Mouse (Mus musculus) MEL (cell line): ENCODE measurements around the gene Sc5d. TPM values are rescaled to one million over a fixed set of nuclear protein-coding genes. Genes with fewer than 3 reads are reported as not detected.

Experiments used
- DNase-seq: peaks from one replicate; pipeline ENCODE4 v3.0.0; 2011; ENCODE audit warnings: low read depth, low spot score
- H3K27ac ChIP-seq: 2 replicates; pipeline ENCODE4 v1.5.1; 2012; ENCODE audit warnings: low read depth, mild to moderate bottlenecking, control low read depth, low read length, moderate library complexity; ENCODE audit not compliant: control insufficient read depth
- H3K27me3 ChIP-seq, 2 experiments: fragments of 150-350 bp in 1 of 2; sonication (generic) in 1 of 2; 2 replicates each; pipeline ENCODE4 v1.6.1; 2012; ENCODE audit warnings: low read length in 2 of 2, mild to moderate bottlenecking in 2 of 2, improper control_type of control experiment in 1 of 2, moderate library complexity in 1 of 2; ENCODE audit not compliant: insufficient read depth in 2 of 2, control insufficient read depth in 1 of 2
- H3K36me3 ChIP-seq, 2 experiments: 2 replicates each; pipeline ENCODE4 v1.6.1; 2012 to 2014; ENCODE audit warnings: low read length in 2 of 2, improper control_type of control experiment in 1 of 2, inconsistent platforms in 1 of 2, mild to moderate bottlenecking in 1 of 2; ENCODE audit not compliant: insufficient read depth in 2 of 2, control insufficient read depth in 1 of 2
- H3K4me1 ChIP-seq, 2 experiments: fragments of 150-350 bp in 1 of 2; sonication (generic) in 1 of 2; 2 replicates each; pipeline ENCODE4 v1.6.1; 2012; ENCODE audit warnings: low read length in 2 of 2, improper control_type of control experiment in 1 of 2, mild to moderate bottlenecking in 1 of 2; ENCODE audit not compliant: insufficient read depth in 2 of 2, control insufficient read depth in 1 of 2
- H3K4me3 ChIP-seq, 2 experiments: fragments of 150-350 bp in 1 of 2; sonication (generic) in 1 of 2; 2 replicates each; pipeline ENCODE4 v1.5.1; 2012; ENCODE audit warnings: low read depth in 2 of 2, low read length in 2 of 2, mild to moderate bottlenecking in 2 of 2, moderate library complexity in 2 of 2, control low read depth in 1 of 2, improper control_type of control experiment in 1 of 2; ENCODE audit not compliant: control insufficient read depth in 1 of 2, insufficient read depth in 1 of 2
- H3K79me2 ChIP-seq: 2 replicates; pipeline ENCODE4 v1.6.1; 2012; ENCODE audit warnings: mild to moderate bottlenecking, low read length, moderate library complexity; ENCODE audit not compliant: control insufficient read depth, poor library complexity, insufficient read depth
- H3K9ac ChIP-seq: 2 replicates; pipeline ENCODE4 v1.6.1; 2012; ENCODE audit warnings: low read depth, mild to moderate bottlenecking, control low read depth, low read length, moderate library complexity; ENCODE audit not compliant: control insufficient read depth, poor library complexity, severe bottlenecking
- H3K9me3 ChIP-seq: fragments of 150-350 bp; sonication (generic); replicated peaks from 2 replicates; pipeline ENCODE4 v1.6.1; 2012; ENCODE audit warnings: mild to moderate bottlenecking, low read length, improper control_type of control experiment, moderate library complexity; ENCODE audit not compliant: insufficient read depth
- CHD1 ChIP-seq: IDR thresholded peaks from 2 replicates; pipeline ENCODE4 v1.6.1; 2012; ENCODE audit warnings: low read depth, mild to moderate bottlenecking, inconsistent platforms, low read length, improper control_type of control experiment
- CTCF ChIP-seq, 3 experiments: IDR thresholded peaks in 2 of 3; conservative IDR thresholded peaks in 1 of 3; 2 replicates each; pipeline ENCODE4 v1.5.1; 2011 to 2012; ENCODE audit warnings: low read length in 3 of 3, low read depth in 2 of 3, mild to moderate bottlenecking in 2 of 3, improper control_type of control experiment in 1 of 3, inconsistent platforms in 1 of 3, mixed read lengths in 1 of 3, moderate library complexity in 1 of 3; ENCODE audit not compliant: control insufficient read depth in 1 of 3, insufficient read depth in 1 of 3, poor library complexity in 1 of 3, severe bottlenecking in 1 of 3
- E2F4 ChIP-seq: IDR thresholded peaks from 2 replicates; pipeline ENCODE4 v1.6.1; 2011; ENCODE audit warnings: low read depth, low read length, improper control_type of control experiment, borderline replicate concordance
- EP300 ChIP-seq, 2 experiments: IDR thresholded peaks; 2 replicates each; pipeline ENCODE4 v1.6.1; 2011; ENCODE audit warnings: improper control_type of control experiment in 2 of 2, low read length in 2 of 2, low read depth in 1 of 2, mild to moderate bottlenecking in 1 of 2
- GABPA ChIP-seq: IDR thresholded peaks from 2 replicates; pipeline ENCODE4 v1.6.1; 2012; ENCODE audit warnings: low read depth, mild to moderate bottlenecking, inconsistent platforms, low read length, improper control_type of control experiment, moderate library complexity
- HCFC1 ChIP-seq: IDR thresholded peaks from 2 replicates; pipeline ENCODE4 v1.6.1; 2012; ENCODE audit warnings: low read depth, mild to moderate bottlenecking, inconsistent platforms, low read length, improper control_type of control experiment, moderate library complexity
- JUND ChIP-seq: IDR thresholded peaks from 2 replicates; pipeline ENCODE4 v1.6.1; 2011; ENCODE audit warnings: low read depth, mild to moderate bottlenecking, improper control_type of control experiment, low read length
- MAZ ChIP-seq: IDR thresholded peaks from 2 replicates; pipeline ENCODE4 v1.6.1; 2012; ENCODE audit warnings: low read depth, mild to moderate bottlenecking, inconsistent platforms, low read length, improper control_type of control experiment
- MEF2A ChIP-seq: IDR thresholded peaks from 2 replicates; pipeline ENCODE4 v1.6.1; 2014; ENCODE audit warnings: low read depth, mild to moderate bottlenecking, inconsistent platforms, low read length, improper control_type of control experiment; ENCODE audit not compliant: poor library complexity, insufficient replicate concordance, severe bottlenecking; ENCODE audit errors: extremely low read depth
- MXI1 ChIP-seq: IDR thresholded peaks from 2 replicates; pipeline ENCODE4 v1.6.1; 2011; ENCODE audit warnings: mild to moderate bottlenecking, low read depth, low read length, improper control_type of control experiment
- NELFE ChIP-seq: IDR thresholded peaks from 2 replicates; pipeline ENCODE4 v1.6.1; 2011; ENCODE audit warnings: low read depth, low read length, improper control_type of control experiment
- NRF1 ChIP-seq: IDR thresholded peaks from 2 replicates; pipeline ENCODE4 v1.6.1; 2014; ENCODE audit warnings: low read depth, mild to moderate bottlenecking, inconsistent platforms, low read length, improper control_type of control experiment, moderate library complexity; ENCODE audit not compliant: poor library complexity, insufficient read depth, severe bottlenecking
- POLR2A ChIP-seq, 2 experiments: IDR thresholded peaks; 2 replicates each; pipeline ENCODE4 v1.6.1; 2011 to 2012; ENCODE audit warnings: low read length in 2 of 2, mild to moderate bottlenecking in 2 of 2, control low read depth in 1 of 2, improper control_type of control experiment in 1 of 2, low read depth in 1 of 2, moderate library complexity in 1 of 2; ENCODE audit not compliant: control insufficient read depth in 1 of 2, insufficient read depth in 1 of 2, poor library complexity in 1 of 2
- POLR2AphosphoS5 ChIP-seq: IDR thresholded peaks from 2 replicates; pipeline ENCODE4 v1.6.1; 2012; ENCODE audit warnings: low read depth, borderline replicate concordance, mild to moderate bottlenecking, inconsistent platforms, low read length, moderate library complexity, mixed read lengths
- RCOR1 ChIP-seq: IDR thresholded peaks from 2 replicates; pipeline ENCODE4 v1.6.1; 2012; ENCODE audit warnings: low read depth, mild to moderate bottlenecking, inconsistent platforms, low read length, improper control_type of control experiment
- SIN3A ChIP-seq: IDR thresholded peaks from 2 replicates; pipeline ENCODE4 v1.6.1; 2012; ENCODE audit warnings: low read length, improper control_type of control experiment, inconsistent platforms
- TBP ChIP-seq: IDR thresholded peaks from 2 replicates; pipeline ENCODE4 v1.8.0; 2011; ENCODE audit warnings: low read depth, low read length, improper control_type of control experiment
- TCF12 ChIP-seq: IDR thresholded peaks from 2 replicates; pipeline ENCODE4 v1.6.1; 2014; ENCODE audit warnings: low read depth, mild to moderate bottlenecking, inconsistent platforms, low read length, improper control_type of control experiment, moderate library complexity
- USF1 ChIP-seq: IDR thresholded peaks from 2 replicates; pipeline ENCODE4 v1.6.1; 2014; ENCODE audit warnings: low read depth, mild to moderate bottlenecking, inconsistent platforms, low read length, improper control_type of control experiment, moderate library complexity
- USF2 ChIP-seq, 2 experiments: IDR thresholded peaks; 2 replicates each; pipeline ENCODE4 v1.6.1; 2011 to 2012; ENCODE audit warnings: improper control_type of control experiment in 2 of 2, low read length in 2 of 2, borderline replicate concordance in 1 of 2, inconsistent platforms in 1 of 2, low read depth in 1 of 2, mild to moderate bottlenecking in 1 of 2; ENCODE audit not compliant: insufficient read depth in 1 of 2
- ZKSCAN1 ChIP-seq: IDR thresholded peaks from 2 replicates; pipeline ENCODE4 v1.6.1; 2012; ENCODE audit warnings: low read depth, mild to moderate bottlenecking, inconsistent platforms, low read length, improper control_type of control experiment, moderate library complexity
- ZMIZ1 ChIP-seq: IDR thresholded peaks from 2 replicates; pipeline ENCODE4 v1.6.1; 2012; ENCODE audit warnings: low read depth, mild to moderate bottlenecking, inconsistent platforms, low read length, improper control_type of control experiment, moderate library complexity
- ZNF384 ChIP-seq: IDR thresholded peaks from 2 replicates; pipeline ENCODE4 v1.6.1; 2012; ENCODE audit warnings: low read depth, mild to moderate bottlenecking, inconsistent platforms, low read length, improper control_type of control experiment
- polyA plus RNA-seq, 2 experiments: library from polyadenylated mRNA; stranded (reverse) in 1 of 2; unstranded in 1 of 2; fragments of >175 nt in 1 of 2; fragments of >200 nt in 1 of 2; gene quantifications; 2 replicates each; pipeline versions ENCODE4 v1.2.1 to v1.2.4; 2012; ENCODE audit warnings: low replicate concordance in 2 of 2, low read depth in 1 of 2; ENCODE audit not compliant: insufficient read length in 2 of 2, insufficient read depth in 1 of 2, missing spikeins in 1 of 2
- total RNA-seq: library from RNA; depleted of rRNA; stranded (reverse); fragments of 300-350 nt; gene quantifications from 2 replicates; pipeline ENCODE4 v1.2.3, GENCODE M21; 2012

Sc5d gene
- total and polyA plus RNA-seq, 3 experiments = 17.9 to 24.2 TPM; not detected in 1

DNA sequence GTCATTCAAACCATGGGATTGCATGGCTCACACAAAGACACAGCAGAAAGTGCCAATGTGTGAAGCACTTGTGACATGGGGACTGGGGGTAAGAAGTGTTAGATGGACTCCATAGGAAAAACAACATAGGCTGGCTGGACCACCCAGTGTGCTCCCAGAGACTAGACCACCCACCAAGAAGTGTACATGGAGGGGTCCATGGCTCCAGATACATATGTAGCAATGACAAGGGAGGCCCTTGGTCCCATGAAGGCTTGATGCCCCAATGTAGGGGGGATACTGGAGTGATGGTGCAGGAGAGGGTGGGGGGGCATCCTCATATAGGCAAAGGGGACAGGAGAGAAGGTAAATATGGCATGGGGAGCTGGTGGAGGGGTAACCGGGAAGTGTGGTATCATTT is 13.6 kb upstream of the Sc5d start:
- H3K27me3 ChIP-seq = peaks cover 0 to 5% of the 10 kb centered on the region in 2 experiments; a peak in 3 of 4 replicates
- H3K9me3 ChIP-seq = no peaks in the 10 kb centered on the region
- TF ChIP-seq EP300 (IDR thresholded peaks at IDR 0.05; ENCODE audit: low read depth in 1 of 2, low read length in 2 of 2) (no peak), CHD1 (no peak), E2F4 (no peak), TCF12 (no peak), POLR2A (IDR thresholded peaks at IDR 0.05; ENCODE audit: control insufficient read depth in 1 of 2, insufficient read depth in 1 of 2, low read depth in 1 of 2, low read length in 2 of 2, poor library complexity in 1 of 2) (no peak), HCFC1 (no peak), MXI1 (no peak), JUND (no peak), SIN3A (no peak), ZNF384 (no peak), RCOR1 (no peak), POLR2AphosphoS5 (no peak), NRF1 (no peak), ZKSCAN1 (no peak), MAZ (no peak)
- no peaks in the 10 kb centered on the region for H3K79me2 ChIP-seq
- no peaks in the 10 kb centered on the region for H3K4me1 ChIP-seq
- H3K4me3 ChIP-seq = no peak overlapping the region
- no peak overlapping the region for H3K27ac ChIP-seq
- no peak overlapping the region for H3K9ac ChIP-seq
- no peaks in the 10 kb centered on the region for H3K36me3 ChIP-seq
- no peak for DNase-seq

DNA sequence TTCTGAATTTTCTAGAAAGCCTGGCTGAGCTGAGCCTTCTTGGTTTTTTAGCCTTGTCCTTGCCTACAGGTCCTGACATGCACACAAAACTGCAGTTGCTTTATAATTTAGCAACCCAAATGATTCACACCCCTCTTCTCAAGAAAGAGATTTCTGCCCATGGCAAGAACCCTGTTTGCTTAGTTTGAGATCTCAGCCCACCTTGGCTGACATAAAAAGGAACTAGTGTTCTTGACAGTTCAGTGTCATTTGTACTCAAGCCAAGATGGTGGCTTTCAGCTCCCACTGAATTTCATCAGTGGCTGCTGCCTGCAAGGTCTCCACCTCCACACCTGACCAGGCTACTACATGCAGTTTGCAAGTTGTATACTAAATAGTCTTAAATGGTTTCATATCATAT is 13.1 kb upstream of the Sc5d start:
- TF ChIP-seq E2F4 (no peak), ZMIZ1 (no peak), TBP (no peak), MEF2A (no peak), GABPA (no peak), NELFE (no peak), USF1 (no peak), USF2 (IDR thresholded peaks at IDR 0.05; ENCODE audit: borderline replicate concordance in 1 of 2, insufficient read depth in 1 of 2, low read depth in 1 of 2, low read length in 2 of 2) (no peak), MXI1 (no peak), CTCF (IDR thresholded peaks at IDR 0.05 in 2 of 3, conservative IDR thresholded peaks at IDR 0.05 in 1 of 3; ENCODE audit: control insufficient read depth in 1 of 3, insufficient read depth in 1 of 3, low read depth in 2 of 3, low read length in 3 of 3, poor library complexity in 1 of 3, severe bottlenecking in 1 of 3) (no peak)
- no peak for DNase-seq

More for the DNA sequence above, 13.1 kb upstream of the Sc5d start:
- Histone ChIP-seq H3K27me3 (peaks cover 0 to 5% of the 10 kb centered on the region in 2 experiments; a peak in 3 of 4 replicates), H3K27ac (no peak overlapping the region), H3K4me3 (no peak overlapping the region), H3K4me1 (no peaks in the 10 kb centered on the region), H3K9ac (no peak overlapping the region), H3K36me3 (no peaks in the 10 kb centered on the region), H3K79me2 (no peaks in the 10 kb centered on the region), H3K9me3 (no peaks in the 10 kb centered on the region)
